Mouse (Mus musculus) erythroblast, embryonic 14.5 days (primary cell): ENCODE results near the gene Pard3.

Experiments
- GATA1 ChIP-seq: IDR thresholded peaks from 2 replicates; pipeline ENCODE4 v1.6.1; 2012; ENCODE audit warnings: low read length, inconsistent platforms, mixed read lengths
- TAL1 ChIP-seq: IDR thresholded peaks from 3 replicates; pipeline ENCODE4 v1.6.1; 2012; ENCODE audit warnings: low read length, inconsistent platforms, mixed read lengths

DNA sequence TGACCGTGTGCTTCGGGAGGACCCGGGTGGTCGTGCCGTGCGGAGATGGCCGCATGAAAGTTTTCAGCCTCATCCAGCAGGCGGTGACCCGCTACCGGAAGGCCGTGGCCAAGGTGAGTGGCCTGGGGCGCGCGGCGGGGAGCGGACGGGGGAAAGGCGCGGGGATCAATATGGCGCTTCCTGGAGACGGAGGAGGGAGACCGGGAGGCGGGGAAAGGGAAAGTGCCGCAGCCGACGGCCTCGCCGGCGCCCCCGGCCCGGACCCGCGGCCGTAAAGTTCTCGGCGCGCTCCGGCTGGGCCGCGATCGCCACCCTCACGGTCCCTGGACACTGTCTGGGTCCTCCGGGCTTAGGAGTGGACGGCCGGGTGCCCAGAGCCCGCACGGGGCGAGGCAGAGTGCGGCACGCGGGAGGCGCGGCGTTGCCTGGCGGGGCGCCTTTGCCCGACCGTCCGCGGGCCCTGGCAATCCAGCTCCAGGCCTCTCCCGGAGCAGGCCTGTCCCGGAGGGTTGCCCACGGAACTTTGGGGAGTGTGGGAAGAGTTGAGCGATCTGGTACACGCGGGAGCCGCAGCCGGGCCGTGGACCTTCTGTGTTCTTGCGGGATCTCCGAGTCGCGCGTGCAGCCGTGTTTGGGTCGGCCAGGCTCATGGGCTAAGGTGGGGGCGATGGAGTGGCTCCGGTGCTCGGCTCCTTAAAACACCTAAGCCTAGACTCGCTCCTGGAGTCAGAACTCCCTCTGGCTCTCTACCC is 844 bp downstream of the Pard3 start:
- no peak for TF ChIP-seq GATA1
- no peak for TF ChIP-seq TAL1
